Mouse (Mus musculus) gastrocnemius, adult 8-10 months (tissue): ENCODE measurements around the gene Wfdc12. TPM values are rescaled to one million over a fixed set of nuclear protein-coding genes. Genes with fewer than 3 reads are reported as not detected.

Source experiments
- DNase-seq, 2 experiments: peaks; one replicate each; pipeline ENCODE4 v3.0.0; 2022; ENCODE audit warnings: low spot score in 2 of 2
- total RNA-seq, 4 experiments: library from RNA; stranded (reverse); gene quantifications; 2 replicates each; pipeline ENCODE4 v1.2.4; 2022

The Wfdc12 gene
- total RNA-seq, 4 experiments from 2014 or later: not detected

DNA sequence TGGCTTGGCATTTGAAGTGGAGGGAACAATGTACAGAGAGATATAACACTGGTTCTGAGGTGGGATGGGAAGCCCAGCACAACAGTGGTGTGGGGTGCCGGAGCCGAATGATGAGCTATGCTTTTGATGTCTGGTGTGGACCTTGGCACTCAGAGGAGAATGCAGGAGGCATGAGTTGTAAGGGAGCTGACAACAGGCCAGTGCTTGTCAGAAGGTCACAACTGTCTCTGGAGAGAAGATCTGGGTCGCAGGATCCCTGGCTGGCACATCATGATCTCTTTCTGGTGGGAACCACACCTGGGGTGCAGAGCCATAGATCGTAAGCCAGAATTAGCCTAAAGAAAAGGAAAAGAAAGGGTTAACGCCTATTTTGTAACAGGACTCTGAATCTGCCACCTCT lies 12.6 kb downstream of the Wfdc12 start:
- DNase-seq: no peak

DNA sequence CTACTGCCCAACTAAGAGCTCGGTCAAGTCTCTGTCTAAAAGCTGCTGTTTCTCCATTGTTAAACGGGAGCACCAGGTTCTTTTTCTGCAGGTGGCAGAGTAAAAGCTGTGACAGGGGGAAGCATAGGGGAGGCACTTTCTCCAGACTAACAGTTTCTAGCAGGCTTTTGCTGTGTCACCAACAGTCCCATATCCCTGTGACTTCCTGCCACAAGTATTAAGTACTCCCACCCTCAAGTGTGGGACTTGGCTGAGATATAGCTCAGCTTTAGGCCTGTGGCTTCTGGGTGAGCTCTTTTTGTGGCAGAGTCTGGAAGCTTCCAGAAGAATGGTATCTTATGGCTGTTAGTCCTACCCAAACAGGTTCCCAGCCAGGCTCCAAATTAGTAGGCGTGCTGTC lies 14.6 kb downstream of the Wfdc12 start:
- DNase-seq: no peak

DNA sequence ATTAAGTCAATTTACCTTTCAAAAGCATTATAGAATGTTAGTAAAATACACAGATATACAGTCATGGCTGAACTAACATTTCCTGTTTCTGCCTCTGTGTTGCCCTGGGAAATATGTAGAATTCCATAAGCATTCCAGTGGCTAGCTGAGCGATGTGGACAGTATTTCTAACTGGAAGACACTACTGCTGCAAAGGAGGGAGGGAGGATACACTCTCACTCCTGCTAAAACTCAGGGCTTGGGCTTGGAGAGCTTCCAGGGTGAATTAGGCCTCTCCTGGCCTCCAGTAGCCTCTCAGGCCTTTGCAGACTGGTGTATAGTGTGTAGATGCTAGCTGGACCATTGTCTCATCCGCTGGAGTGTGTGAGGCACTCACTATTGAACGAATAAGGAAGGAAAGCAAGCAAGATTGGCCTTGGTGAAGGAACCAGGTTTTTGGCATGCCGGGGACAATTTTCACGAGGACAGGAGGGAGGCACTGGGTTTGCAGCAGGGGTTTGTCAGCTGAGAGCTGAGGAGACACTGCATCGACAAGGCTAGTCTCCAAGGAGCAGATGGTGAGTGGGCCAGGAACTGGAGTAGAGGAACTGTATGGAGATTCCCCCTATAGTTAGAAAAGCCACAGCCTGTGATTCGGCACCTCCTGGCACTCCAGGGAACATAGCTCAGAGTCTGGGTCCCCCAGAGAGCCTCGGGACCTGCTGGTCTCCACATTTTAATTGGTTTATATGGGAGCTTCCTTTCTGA lies 15.6 kb downstream of the Wfdc12 start:
- no peak for DNase-seq

DNA sequence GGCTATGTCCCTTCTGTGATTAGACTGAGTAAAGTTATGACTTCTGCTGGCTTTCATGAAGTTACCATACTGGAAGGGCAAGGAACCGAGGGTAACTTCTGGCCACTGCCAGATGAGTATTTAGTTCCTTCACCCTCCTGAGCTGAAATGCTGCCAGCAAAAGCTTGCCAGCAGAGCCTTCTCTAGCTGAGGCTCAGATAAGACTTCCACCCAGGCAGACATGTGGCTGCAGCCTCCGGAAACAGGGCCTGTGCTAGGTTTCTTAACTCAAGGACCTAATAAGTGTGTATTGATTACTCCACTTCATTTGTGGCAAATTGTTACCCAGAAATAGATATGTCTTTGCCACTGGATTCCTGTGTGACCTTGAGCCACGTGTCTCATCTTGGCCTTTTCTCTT lies 17.0 kb downstream of the Wfdc12 start:
- DNase-seq: peak; percentile 33 to 54

DNA sequence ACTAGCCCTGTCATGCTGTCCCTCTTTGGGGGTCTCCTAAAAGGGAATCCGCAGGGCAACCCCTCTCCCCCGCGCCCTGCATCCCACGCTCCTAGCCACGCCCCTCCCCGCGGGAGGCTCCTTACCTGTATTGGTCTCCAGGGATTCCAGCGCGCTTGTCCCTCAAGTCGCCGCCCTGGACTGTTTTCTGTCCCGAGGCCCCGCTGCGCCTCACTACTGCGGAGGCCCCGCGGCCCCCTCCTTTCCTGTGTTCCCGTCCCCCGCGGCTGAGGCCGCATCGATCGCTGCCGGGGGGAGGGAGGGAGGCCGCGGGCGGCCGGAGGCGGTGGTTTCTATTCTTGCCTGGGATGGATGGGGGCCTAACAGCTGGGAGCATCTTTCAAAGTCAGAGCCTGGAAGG lies 19.5 kb downstream of the Wfdc12 start, which contains the start of gene Kcns1:
Gene Kcns1, minus strand, starts transcription at position 212 of the 400 bp plus-strand sequence.
- no peak for DNase-seq

DNA sequence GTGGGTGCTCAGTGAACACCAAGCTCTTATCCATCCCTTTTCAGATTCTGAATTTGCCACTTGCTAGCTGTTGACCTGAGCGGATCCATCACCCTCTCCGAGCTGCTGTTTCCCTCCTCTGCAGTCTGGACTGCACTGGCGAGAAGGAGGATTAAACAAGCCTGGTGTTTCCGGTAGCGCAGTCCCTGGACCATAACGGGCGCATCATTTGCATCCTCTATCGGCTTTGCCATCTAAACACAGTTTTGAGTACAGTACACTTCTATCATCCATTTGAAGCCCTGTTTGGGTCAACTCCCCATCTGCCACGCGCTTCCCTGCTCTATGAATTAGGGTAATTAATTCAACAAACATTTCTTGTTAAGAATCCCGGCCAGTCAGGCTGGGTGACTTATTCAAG lies 20.1 kb downstream of the Wfdc12 start:
- no peak for DNase-seq

DNA sequence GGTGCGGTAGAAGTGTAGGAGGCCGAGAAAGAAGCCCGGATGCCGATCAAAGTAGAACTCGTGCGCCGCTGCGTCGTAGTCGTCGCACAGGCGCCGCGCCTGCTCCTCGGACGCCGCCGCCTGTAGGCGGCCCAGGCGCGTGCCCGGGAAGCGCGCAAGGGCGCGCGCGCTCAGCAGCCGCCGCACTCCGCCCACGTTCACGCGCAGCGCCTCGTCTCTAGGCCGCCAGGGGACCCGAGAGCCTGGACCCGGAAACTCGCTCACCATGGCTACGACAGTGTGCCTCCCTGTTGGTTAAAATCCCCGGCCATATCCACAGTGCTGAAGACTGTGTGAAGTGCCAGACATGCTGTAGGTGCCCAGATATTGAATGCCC lies 21.8 kb downstream of the Wfdc12 start:
- no peak for DNase-seq

DNA sequence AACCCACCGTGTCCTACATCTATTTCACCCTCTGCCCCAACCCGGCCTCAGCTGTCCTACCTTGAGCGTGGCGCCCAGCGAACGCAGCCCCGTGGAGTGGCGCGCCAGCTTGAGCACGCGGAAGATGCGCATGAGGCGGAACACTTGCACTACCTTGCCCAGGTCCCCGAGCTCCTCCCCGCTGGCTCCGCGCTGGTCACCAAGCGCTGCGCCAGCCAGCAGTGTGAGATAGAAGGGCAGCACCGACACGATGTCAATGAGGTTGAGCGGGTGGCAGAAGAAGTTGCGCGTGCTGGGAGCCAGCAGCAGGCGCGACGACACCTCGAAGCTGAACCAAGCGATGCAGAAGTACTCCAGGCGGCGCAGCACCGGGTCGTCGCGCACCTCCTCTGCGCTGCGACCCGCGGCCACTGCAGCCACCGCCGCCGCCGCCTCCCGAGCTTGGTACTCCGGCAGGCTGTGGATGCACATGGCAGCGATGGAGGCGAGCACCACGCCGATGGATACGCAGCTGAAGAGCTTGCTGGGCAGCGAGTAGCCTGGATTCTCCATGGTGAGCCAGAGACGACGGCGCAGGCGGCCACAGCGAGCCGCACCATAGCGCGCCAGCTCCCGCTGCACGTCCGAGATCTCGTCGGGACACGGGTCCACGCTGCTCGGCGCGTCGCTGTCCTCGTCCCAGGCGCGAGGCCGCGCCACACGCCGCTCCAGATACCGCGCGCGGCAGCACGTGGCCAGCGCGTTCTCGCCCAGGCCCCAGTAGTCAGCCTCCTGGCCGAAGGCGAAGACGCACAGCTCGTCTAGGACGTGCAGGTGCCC lies 22.4 kb downstream of the Wfdc12 start:
- DNase-seq: no peak

DNA sequence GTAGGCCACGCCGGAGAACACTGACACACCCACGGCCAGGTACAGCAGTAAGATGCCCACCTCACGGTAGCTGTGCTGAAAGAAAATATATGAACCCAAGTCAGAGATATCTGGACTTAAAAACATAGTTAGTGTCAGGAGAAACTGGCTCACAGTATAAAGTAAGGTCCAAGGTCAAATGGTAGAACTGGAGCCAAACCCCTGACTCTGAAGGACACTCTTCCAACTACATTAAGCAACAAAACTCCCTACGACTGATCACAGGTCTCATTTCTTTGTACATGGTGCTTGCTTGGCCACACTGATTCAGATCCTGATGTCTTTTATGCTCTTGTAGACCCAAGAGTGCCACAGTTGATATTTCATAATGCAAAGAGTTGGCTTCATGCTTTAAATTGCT lies 25.5 kb downstream of the Wfdc12 start:
- no peak for DNase-seq

DNA sequence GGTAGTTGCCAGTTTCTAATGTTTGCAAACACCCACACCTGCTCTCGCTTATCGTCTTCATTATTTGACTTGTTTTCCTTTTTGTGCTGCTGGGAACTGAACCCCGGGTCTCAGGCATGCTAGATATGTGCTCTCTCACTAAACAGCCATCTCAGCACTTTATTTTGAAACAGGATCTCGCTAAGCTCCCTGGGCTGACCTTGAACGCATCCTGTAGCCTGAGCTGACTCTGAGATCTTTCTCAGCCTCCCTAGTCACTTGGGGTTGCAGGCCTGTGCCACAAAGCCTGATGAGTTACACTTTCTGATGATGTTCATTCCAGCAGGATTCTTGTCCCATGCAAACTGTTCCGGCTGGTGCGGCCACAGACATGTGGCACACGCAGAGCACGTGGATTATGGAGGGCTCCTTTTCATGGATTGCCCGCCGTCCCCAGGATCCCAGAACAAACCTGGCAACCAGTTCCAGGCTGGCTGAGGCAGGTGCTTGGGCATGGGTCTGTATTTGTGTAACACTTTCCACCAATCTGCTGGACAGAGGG lies 28.8 kb downstream of the Wfdc12 start:
- no peak for DNase-seq

DNA sequence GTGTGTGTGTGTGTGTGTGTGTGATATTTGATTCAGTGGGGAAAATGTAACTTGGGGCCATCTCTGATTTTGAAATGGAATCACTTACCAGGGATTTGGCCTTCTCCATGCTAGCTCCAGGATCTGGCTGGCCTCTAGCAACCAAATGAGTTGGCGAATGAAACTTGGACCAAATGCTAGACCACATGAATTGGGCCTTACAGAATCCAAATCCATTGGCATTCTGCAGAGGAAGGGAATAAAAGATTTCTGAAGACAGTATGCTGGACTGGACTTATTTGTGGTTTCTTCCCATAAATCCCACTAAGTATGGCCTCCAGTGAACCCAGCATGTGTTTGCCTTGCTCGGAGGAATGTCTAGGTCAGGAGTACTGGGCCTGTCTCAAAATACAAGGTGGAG lies 31.6 kb downstream of the Wfdc12 start:
- DNase-seq: peak; percentile 26 to 42

DNA sequence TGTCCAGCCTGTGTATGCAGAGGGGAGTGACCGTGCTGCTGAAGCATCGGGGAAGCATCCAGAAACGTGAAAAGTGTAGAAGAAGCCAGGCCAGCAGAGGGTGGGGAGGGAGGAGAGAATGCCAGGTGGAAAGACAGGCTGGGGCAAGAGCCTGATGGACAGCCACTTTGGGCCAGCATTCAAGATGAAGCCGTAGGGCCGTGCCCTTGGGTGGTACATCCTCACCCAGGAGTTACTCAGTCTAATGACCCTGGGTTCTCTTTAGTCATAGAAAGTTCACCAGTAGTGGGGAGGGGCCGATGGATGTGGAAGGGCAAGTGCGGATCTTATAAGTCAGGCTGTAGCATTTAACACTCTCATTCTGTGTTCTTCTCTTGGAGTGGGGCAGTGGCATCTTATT lies 34.2 kb downstream of the Wfdc12 start:
- no peak for DNase-seq

DNA sequence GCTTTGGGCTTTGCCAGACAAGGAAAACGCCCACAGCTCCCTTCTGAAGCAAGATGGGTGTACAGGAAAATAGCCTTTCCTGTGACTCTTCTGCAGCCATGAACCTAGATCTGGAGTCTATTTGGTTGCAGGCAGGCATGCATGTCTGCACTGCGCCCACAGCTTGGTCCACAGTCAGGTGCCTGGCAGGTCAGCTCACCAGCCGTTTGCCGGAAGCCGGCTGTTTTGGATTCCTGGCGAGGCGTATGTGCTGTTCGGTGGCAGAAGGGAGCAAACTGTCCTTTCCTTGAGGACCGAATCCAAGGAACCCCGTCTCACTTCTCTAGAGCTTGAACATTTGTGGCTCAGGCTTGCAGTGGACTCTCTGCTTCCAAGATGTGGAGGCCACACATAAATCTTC lies 36.4 kb downstream of the Wfdc12 start:
- DNase-seq: no peak

DNA sequence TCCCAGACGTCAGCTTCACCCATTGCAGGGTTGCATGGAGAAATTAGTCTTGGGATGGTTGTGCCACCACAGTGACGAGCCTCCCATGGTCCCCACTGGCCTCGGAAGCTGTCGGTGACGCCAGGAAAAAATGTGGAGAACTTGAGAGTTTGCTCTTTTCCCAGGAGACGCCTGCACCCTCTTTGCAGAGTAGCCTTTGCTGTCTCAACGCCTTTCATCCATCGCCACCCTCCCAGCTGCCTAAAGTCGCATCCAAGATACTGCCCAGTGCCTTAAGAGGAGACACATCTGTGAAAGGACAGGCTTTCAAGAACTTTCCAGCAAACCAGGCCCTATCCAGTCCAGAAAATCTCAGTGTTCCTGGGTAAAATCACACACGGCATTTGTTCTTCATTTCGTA lies 38.1 kb downstream of the Wfdc12 start:
- no peak for DNase-seq

DNA sequence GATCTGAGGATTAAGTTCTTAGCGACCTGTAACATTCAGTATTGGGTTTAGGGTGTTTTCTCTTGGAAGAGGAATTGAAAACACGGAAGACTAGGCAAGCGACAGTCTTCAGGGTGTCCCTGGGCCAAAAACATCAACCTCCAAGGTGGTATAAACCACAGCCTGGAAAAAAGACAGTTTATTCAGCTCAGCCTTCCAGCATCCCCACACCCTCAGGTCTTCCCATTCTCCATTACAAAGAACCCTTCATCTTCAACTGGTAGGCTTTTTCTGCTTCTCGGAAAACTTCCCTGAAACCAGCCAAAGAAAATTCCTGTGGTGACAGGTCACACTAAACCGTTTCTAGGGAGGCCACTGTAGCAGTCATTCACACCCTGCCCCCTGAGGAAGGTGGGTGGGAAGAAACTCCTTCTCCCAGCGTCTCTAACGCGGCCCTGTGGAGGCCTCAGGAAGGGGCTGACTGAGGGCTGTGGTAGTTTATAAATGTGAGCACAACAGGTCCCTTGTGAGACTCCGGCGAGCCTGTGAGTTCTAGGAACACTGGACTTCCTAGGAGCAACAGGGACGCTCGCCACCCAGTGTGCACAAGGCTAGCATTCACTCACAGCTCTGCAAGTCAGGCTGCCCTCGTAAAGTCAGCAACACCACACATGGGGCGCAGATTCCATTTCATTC lies 40.2 kb downstream of the Wfdc12 start:
- no peak for DNase-seq

DNA sequence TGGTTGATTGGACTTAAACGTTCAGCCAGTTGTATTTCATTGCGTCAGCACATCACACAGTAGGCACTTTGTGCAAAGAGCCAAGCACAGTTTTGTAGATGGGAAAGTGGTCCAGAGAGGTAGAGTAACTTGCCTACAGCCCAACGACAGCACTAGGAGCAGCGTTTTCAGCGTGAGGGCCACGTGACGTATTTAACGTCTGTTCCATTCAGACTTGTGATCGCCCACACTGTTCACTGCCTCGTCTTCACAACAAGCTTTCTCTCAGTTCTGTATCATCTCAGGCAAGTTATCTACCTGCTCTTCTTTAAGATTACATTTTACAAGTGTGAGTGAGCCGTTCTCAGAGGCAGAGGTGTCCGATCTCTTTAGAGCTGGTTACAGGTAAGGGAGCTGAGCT lies 43.9 kb downstream of the Wfdc12 start:
- no peak for DNase-seq

DNA sequence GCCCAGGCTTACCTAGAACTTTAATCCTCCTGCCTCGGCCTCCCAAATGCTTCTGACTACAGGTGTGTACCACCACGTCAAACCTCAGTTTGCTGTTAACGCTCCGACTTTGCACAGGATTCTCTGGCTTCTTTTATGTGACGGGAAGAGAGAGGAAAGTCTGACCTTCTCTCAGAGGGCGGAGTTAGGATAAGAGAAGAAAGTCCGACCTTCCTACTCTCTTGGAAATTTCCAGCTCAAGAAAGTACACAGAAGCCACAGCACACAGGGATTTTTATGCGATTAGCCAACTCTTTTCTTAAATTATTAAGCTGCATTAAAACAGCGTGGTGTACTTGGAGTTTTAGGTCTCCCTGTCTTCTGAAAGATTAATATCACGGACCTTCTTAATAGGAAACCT lies 45.9 kb downstream of the Wfdc12 start:
- DNase-seq: no peak

DNA sequence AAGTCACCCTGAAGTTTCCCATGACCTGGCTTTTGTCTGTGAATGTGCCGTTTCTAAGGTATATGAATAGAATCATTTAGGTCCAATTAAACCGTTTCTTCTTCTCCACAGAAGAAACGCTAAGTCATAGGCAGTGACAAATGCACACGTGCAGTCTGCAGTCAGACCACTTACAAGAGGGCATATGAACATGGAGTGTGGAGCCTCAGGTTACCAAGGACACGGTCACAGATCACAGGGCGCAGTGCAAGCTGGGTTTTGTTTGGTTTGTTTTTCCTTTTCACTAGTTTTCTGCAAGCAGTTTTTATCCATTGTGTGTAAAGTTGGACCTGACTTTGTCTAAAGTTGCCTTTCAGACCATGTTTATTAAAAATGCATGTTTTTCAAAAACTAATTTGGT lies 46.4 kb downstream of the Wfdc12 start:
- no peak for DNase-seq

DNA sequence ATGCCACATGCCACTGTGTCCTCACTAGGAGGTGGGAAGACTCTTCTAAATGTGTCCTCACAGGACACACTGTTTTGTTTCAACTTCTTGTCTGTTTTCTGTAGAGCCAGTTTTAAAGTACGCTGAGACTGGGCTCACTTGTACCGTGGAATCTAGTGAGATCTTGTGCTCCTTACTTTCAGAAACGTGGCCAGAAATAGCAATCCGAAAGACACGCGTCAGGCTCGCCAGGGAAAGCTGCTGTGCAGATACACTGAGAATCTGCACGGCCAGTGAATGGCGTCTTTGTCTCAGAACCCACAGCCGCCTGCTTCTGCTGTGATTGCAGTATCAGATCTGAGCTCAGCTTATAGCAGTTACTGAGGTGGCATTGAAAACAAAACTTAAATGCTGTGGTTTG lies 48.4 kb downstream of the Wfdc12 start:
- no peak for DNase-seq
